Mouse (Mus musculus) right cerebral cortex, adult 18-20 months (tissue): ENCODE data around the gene Nedd9.

Experiments
- DNase-seq: peaks from one replicate; pipeline ENCODE4 v3.0.0; 2022; ENCODE audit warnings: mixed read lengths

Gene Nedd9

DNA sequence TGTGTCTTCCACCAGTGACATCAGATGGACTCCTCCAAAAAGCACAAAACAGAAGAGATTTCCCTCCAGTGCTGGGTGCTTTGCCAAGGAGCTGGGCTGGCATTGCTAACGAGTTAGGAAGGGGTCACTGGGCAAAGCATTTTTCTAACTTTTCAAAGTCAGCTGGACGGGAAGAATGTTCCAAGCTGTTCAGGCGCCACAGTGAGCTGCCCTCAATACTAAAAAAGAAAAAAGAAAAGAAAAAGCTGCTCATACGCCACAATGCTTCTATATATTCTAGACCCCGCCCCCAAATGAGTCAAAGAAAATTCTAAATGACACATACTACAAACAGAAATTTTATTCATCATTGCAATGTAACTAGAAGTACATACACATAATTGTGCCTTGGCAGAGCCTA, 148.0 kb downstream of the Nedd9 start:
- no peak for DNase-seq

GRCm38 (mm10) chr13:41337407-41337806, 149.8 kb downstream of the Nedd9 start:
- no peak for DNase-seq

GRCm38 (mm10) chr13:41336260-41336659, 150.9 kb downstream of the Nedd9 start:
- DNase-seq: no peak

DNA sequence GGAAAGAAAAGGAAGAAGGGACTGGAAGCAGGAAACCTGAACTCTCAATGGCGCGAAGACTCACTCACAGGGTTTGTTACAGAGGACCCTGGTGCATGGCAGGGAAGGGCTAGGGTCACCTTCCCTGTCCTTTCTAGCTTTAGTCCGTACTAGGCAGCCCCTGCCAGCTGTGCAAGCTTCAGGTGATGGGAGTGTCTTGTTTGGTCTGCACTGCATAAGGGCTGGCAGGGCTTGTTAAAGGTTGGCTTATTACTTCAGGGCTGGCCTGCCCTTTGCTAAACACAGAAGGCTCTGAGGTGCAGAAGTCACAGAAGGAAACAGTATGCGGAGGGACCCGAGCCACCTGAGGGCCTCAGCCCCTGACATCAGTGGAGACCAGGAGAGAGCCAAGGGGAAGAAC, 151.4 kb downstream of the Nedd9 start:
- DNase-seq: no peak

- DNase-seq: no peak
Measured at GRCm38 (mm10) chr13:41334641-41335000, 152.5 kb downstream of the Nedd9 start.

DNA sequence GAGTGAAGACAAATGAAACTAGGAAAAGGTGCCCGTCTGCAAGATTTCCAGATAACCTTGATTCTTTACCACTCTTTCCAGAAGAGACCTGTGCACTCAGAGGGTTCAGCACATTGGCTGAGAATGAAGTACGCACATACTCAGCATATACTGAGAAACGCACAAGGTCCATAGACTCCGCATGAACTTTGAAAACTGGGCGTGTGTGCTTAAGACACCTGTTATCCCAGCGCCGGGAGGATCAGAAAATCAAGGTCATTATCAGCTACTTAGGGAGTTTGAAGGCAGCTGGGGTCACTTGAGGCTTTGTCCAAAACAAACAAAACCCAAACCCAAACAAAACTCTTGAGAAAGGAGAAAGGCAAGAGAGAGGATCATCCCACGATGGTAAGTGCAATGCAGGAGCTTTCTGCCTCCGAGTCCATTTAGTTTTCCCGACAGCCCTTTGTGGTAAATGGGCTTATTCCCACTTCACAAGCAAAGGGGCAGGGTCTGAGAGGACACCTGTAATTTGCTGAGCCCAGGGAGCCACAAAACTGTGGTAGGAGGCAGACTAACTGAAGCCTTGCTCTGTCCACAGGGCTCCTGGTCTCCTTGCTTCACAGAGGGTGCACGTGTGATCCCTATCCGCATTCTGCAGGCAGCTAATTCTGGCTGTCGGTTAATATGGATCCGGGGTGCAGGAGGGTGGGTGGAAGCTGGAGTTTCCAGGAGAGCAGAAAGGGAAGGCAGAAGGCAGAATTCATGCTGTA, 153.1 kb downstream of the Nedd9 start:
- no peak for DNase-seq

DNA sequence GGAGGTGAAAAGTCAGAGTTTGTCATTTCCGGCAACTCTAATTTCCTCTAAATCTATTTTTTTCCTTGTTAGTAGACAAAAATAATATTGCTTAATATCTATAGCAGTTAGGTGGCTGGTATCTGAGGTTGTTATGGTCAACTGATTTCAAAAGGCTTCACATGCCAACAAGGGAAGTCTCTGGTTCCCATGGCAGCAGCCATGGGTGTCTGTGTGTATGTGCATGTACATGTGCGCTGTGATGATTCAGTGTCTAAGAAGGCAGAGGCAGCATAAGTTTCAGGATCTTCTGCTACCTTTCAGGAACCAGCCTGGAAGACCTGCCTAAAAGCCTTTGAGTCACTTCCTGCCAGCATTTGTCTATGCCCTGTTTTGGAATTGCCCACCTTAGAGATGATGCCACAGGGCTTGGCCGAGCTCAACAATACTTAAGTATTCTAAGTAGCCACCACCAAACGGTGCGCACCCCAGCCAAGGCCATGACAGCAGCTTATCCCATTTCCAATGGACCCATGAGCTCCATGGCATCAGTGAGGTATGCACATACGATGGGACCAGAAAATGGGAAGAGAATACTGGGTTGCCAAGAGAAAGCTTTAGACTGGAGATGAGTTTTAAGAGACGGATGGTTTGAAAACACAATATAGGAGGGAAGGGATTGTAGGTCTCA, 155.4 kb downstream of the Nedd9 start:
- DNase-seq: no peak

DNA sequence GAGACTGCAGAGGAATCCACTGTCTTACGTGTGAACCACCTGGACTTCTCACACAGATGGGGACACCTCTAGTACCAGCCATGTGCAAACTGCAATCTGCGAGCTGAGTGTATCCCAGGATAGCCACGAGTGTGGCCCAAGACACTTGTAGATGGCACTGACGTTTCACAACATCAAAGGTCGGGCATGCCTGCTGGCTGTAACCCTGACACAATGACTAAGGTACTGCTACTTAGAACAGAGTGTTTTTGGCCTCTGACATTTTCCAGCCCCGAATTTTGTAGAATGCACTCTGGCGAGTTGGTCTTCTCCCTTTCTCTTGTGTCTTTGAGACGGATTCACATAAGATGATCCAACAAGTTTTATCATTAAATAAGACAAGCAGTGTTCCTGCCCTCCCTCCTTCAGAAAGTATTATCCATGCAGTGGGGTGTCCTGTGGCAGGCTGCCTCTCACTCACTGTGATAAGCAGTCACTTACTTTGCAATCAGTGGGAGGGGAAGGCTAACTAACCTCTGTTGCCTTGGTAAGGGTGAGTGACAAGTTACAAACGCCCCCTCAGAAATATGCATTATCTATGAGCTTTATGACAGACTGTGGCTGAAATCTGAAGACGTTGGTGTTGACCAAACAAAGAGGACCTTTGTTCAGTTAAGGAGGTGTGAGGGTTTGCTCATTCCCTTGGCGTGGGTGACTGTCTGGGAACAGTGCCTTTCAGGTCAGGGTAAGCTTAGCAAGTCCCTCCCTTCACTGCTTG, 156.4 kb downstream of the Nedd9 start:
- no peak for DNase-seq

DNA sequence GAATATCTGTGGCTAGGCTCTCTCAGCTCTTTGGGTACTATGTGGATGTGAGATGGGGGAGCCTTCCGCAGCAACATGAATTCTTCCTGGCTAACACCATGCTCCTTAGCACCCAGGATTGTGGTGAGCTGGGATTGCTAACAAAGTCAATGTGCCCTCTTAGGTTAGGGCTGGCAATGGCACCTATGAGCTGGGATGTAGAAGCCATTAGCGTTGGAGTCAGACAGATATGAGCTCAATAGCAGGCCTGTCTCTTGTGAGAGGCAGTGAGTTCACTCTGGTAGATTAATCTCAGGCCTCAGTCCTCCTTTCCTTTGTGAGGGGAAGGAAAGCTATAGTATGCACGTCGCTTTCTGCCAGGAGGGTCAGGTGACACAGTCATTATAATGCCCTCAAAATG, 157.1 kb downstream of the Nedd9 start:
- DNase-seq: no peak

DNA sequence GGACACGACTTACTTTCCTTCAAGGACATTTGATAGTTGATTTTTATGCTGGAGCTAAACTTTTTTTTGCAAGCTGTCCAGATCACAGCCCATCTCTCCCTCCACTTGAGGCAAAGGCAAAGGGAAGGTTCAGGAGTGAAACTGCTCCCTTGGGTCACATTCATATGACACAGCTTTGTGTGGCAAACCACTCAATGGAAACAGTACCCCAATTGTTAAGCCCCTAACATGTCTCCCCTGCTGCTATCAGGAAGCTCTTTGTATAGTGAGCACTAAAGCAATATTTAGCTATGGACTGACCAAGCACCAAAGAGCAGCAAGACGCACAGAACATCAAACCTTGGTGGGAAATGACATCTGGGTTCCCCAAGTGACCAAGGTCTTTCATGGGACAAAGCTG, 158.7 kb downstream of the Nedd9 start:
- DNase-seq: no peak

GRCm38 (mm10) chr13:41327546-41327945, 159.6 kb downstream of the Nedd9 start:
- DNase-seq: no peak

- no peak for DNase-seq
Measured at GRCm38 (mm10) chr13:41326134-41326533, 161.0 kb downstream of the Nedd9 start.

DNA sequence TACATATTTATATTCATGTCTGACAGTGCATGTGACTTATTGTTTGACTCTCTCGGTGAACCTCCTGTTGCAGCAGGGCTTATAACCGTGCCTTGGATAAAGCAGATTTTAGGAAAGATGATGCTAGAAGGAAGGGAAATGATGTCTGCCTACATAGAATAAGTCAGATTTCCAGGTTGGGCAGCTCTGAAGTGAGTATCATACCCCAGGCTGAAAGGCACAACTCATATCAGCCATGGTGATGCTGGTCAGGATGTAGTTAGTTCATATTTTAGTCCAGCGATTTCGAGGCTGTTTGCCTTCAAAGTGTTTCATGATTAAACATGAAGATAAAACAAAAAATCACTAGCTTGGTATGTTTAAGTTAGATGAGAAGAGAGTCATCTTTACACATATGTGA, 161.8 kb downstream of the Nedd9 start:
- no peak for DNase-seq

- no peak for DNase-seq
Measured at GRCm38 (mm10) chr13:41324631-41325030, 162.5 kb downstream of the Nedd9 start.

GRCm38 (mm10) chr13:41321433-41321832, 165.7 kb downstream of the Nedd9 start:
- DNase-seq: no peak

DNA sequence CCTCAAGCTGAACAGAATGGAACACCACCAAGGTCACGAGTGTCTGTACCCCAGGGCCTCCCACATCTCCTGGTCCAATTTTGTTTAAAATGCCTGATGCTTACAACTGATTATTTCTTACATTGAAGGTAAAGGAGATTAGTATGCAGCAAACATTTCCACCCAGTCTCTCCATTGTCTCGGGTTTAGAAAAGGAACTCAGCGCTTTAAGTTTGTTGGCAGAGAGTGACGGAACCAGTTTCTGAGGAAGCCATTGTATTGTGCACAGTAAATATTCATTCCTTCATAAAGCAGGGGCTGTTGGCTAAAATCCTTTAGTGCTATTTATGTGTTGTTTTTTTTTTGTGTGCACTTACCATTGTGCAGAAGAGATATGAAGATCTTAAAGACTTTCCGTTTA, 166.4 kb downstream of the Nedd9 start:
- no peak for DNase-seq

DNA sequence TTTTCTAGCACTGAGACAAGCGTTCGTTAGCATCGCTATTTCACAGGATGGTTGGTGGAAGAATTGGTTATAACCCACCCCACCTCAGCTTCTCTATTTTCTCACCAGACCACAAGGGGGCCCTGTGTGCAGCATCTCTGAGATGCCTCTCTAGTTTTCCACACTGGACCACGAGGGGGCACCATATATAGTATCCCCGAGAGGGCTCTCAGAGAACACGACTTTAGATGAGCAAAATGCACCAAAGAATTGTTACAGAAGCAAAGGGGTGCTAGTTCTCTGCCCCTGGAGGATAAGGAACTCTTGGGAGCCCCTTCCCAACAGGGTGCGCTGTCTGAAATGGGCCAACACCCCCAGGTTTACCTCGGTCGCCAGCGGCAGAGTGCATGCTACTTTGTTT, 184.4 kb downstream of the Nedd9 start:
- peak; percentile 71 for DNase-seq

DNA sequence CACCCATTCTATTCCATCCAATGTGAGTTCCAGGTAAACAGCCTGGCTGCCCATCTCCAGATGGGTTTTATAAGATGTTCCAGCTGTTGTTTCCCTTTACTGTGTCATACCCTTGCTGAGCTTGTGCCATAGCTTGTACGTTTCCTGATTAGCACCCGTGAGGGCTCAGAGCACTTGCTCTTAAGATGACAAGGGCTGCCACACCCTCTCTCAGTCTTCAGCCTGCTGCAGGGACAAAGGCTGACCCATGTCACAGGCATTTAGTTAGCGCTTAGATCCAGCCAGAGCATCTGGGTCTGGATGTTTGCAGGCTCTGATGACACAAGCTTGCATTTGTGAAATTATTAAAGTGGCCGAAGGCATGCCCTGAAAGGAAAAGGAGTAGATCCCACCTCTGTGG, 187.1 kb downstream of the Nedd9 start:
- no peak for DNase-seq

DNA sequence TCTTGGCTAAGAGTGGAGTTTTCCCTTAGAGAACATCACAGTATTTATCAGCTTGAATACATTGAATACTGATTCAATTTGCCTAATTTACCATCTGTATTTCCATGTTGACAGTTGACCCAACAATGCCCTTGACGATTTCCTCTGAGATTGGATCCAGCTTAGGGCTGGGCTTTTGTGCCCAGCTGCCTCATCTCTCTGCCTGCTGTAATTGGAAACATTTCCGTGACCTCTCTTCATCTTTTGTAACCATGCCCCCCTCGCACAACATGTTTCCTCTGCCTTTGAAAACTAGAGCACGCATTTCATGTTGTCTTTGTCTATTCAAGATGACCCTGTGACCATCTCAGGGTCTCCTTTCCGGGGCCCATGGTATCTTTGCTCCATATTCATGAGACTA, 188.2 kb downstream of the Nedd9 start:
- no peak for DNase-seq

- DNase-seq: no peak
Measured at GRCm38 (mm10) chr13:41298533-41298932, 188.6 kb downstream of the Nedd9 start.

DNA sequence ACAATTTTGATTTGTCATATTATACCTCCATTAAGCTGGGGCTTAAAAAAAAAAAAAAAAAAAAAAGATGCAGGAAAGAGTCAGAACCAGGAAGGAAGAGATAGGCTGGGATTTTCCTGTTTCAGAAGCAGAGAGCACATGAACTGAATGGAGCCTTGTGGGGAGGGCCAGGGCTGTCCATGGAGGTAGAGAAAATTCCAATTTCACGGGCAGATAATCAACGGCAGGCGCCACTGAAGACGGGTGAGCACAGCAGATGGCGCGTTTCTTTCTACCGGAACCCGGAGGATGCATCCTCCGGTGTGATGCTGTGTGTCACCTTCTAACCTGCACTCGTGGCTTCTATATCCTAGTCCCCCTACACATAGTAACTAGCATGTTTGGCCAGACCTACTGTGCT, 190.8 kb downstream of the Nedd9 start:
- no peak for DNase-seq

DNA sequence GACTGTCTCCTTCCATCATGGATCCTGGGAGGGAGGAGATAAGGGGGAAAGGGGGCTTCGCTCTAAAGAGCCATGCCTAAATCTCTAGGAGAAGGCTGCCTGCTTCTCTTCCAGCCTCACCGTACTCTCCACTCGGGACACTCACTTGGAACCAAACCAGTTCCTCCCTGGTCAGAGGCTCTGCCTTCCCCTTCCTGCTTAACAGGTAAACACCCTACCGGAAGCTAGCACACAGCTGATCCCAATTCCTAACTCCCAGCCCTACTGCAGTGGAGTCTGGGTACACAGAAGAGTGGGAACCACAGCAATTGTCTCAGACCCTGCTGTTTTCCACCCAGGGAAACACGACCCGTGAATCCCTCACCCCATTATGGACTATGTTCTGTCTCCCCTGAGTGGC, 191.3 kb downstream of the Nedd9 start:
- DNase-seq: no peak

- DNase-seq: no peak
Measured at GRCm38 (mm10) chr13:41293595-41293994, 193.6 kb downstream of the Nedd9 start.

GRCm38 (mm10) chr13:41291466-41291974, 195.6 kb downstream of the Nedd9 start:
- no peak for DNase-seq
